ENCODE assay signal across 8 mouse cellular contexts in genomic region chr13:90136156-90136910, GRCm38 (mm10). TPM values are rescaled to one million over a fixed set of nuclear protein-coding genes. Genes with fewer than 3 reads are reported as not detected.
DNase-seq lines count a peak whose midpoint lies in the region; ATAC-seq lines count a peak whose summit lies in the region.

No protein-coding gene starts in this region.

- no peak overlapping the region for H3K4me3 ChIP-seq in kidney, embryonic 16.5 days (ENCODE audit: low read length)

- no peak overlapping the region for H3K4me2 ChIP-seq in kidney, embryonic 16.5 days (replicated peaks; ENCODE audit: low read depth, low read length)

- H3K27me3 ChIP-seq in kidney, embryonic 16.5 days (ENCODE audit: insufficient read depth, low read length): no peaks in the 10 kb centered on the region

- WGBS in kidney, embryonic 16.5 days: 87% methylated on average over 3 of the region's 3 CpGs

- H3K4me1 ChIP-seq in kidney, embryonic 16.5 days (ENCODE audit: insufficient read depth, low read length): no peaks in the 10 kb centered on the region

- no peak for ATAC-seq in kidney, embryonic 16.5 days (ENCODE audit: low FRiP score, low TSS enrichment)

- DNase-seq in kidney, adult 9 months: peak; percentile 4
- peak; percentile 67 for DNase-seq in adipocyte (ENCODE audit: low spot score)
- peak; percentile 44 to 49 for DNase-seq in frontal cortex, postnatal 10 days (ENCODE audit: low spot score in 2 of 2)
- DNase-seq in layer of hippocampus, postnatal 14 days (ENCODE audit: low spot score in 2 of 2): peak; percentile 21 to 60
- DNase-seq in right cerebral cortex, adult 18-20 months: peak; percentile 32
- no peak for DNase-seq in spleen, adult 18-20 months
- DNase-seq in kidney, adult 18-20 months: no peak

- H3K36me3 ChIP-seq in kidney, embryonic 16.5 days (ENCODE audit: insufficient read depth, low read length): no peaks in the 10 kb centered on the region

- H3K27ac ChIP-seq in kidney, embryonic 16.5 days (ENCODE audit: low read length): no peak overlapping the region

- H3K9me3 ChIP-seq in kidney, embryonic 16.5 days (ENCODE audit: low read length): no peaks in the 10 kb centered on the region

- no peak overlapping the region for H3K9ac ChIP-seq in kidney, embryonic 16.5 days (replicated peaks; ENCODE audit: low read length)

RNA-seq across cellular contexts. Expression of gene Xrcc4, which starts 46.9 kb away (rescaled TPM):
- polyA plus RNA-seq in kidney, embryonic 16.5 days (2015; fragmentation: Nextera tagmentation; extraction: Ambion mirVana): 14.7 and 15.1 TPM in 2 replicates
- 10 to 100 TPM; 16.1 to 16.2 TPM for total RNA-seq in layer of hippocampus, postnatal 14 days (2021)

RNA-seq across cellular contexts. Expression of gene Tmem167, which starts 47.4 kb away (rescaled TPM):
- polyA plus RNA-seq in kidney, embryonic 16.5 days (2015; fragmentation: Nextera tagmentation; extraction: Ambion mirVana): 60.9 and 64.7 TPM in 2 replicates
- 10 to 100 TPM; 27.9 to 29.0 TPM for total RNA-seq in layer of hippocampus, postnatal 14 days (2021)

Comparison
In these comparisons a context has a peak if more than half of its experiments do, and no peak if none do; other contexts are left out.
1. DNase-seq: peak in kidney, adult 9 months (single experiment), adipocyte (single experiment), frontal cortex, postnatal 10 days (2 of 2), layer of hippocampus, postnatal 14 days (2 of 2) and right cerebral cortex, adult 18-20 months (single experiment); none in spleen, adult 18-20 months (0 of 2) and kidney, adult 18-20 months (single experiment).